Mouse (Mus musculus): ENCODE results near the gene Saal1. TPM values are rescaled to one million over a fixed set of nuclear protein-coding genes. Genes with fewer than 3 reads are reported as not detected.

Gene Saal1
- total and polyA plus RNA-seq, 3 experiments: 13.6 to 26.0 TPM; not detected in 1

DNA sequence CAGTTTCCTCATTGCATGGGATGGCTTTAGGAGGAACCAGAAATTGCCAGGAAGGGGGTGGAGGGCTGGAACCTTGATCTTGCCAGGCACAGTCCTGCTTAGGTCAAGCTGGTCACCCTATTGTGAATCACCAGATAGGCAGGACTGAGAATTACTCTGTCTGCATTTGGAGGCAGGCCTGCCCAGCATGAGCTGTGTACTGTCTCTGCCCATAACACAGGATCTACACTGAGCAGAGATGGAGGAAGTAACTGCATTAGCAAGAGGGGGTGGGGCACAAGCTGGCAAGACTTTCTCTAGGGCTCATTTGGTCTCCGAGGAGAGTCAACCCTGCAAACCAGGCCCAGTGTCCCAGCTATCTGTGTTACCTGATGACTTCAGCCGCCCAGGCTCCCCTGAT is 24.5 kb upstream of the Saal1 start:
- Histone ChIP-seq H3K27me3 (ENCODE audit: control insufficient read depth in 1 of 2, insufficient read depth in 2 of 2, low read length in 2 of 2) (no peaks in the 10 kb centered on the region; a peak in 1 of 4 replicates), H3K27ac (ENCODE audit: control insufficient read depth, low read depth, low read length) (no peak overlapping the region), H3K36me3 (ENCODE audit: control insufficient read depth in 1 of 2, insufficient read depth in 2 of 2, low read length in 2 of 2) (no peaks in the 10 kb centered on the region), H3K9ac (ENCODE audit: control insufficient read depth, low read depth, low read length, poor library complexity, severe bottlenecking) (no peak overlapping the region), H3K4me3 (ENCODE audit: control insufficient read depth in 1 of 2, insufficient read depth in 1 of 2, low read depth in 2 of 2, low read length in 2 of 2) (no peak overlapping the region), H3K4me1 (ENCODE audit: control insufficient read depth in 1 of 2, insufficient read depth in 2 of 2, low read length in 2 of 2) (no peaks in the 10 kb centered on the region), H3K79me2 (ENCODE audit: control insufficient read depth, insufficient read depth, low read length, poor library complexity) (no peaks in the 10 kb centered on the region), H3K9me3 (replicated peaks; ENCODE audit: insufficient read depth, low read length) (no peaks in the 10 kb centered on the region)
- peak; percentile 38 for DNase-seq (ENCODE audit: low read depth, low spot score)
- no peak for TF ChIP-seq POLR2AphosphoS2 (IDR thresholded peaks at IDR 0.05; ENCODE audit: low read length)

DNA sequence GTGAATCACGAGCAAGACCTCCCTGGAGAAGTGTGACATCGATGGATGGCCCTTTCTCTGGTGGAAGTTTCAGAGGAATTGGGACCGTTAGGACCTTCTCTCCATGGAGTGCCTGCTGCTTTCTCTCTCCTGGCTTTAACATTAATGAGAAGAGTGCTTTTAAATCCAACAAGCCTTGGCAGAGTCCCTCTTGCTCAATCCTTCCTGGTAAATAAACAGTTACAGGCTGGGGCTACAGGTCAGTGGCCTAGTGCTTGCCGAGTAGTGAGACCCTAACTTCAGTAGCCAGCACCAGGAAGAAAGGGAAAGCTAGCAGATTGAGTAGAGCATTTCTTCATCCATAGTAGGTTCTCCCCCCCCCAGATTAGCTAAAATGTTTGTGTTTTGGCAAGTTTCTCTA is 22.0 kb upstream of the Saal1 start, which contains the start of gene Saa4:
TSS of gene Saa4 (minus strand) at position 146 of the 400 bp plus-strand sequence.
- Histone ChIP-seq H3K4me1 (ENCODE audit: control insufficient read depth in 1 of 2, insufficient read depth in 2 of 2, low read length in 2 of 2) (no peaks in the 10 kb centered on the region), H3K79me2 (ENCODE audit: control insufficient read depth, insufficient read depth, low read length, poor library complexity) (no peaks in the 10 kb centered on the region), H3K27me3 (ENCODE audit: control insufficient read depth in 1 of 2, insufficient read depth in 2 of 2, low read length in 2 of 2) (peaks cover 0 to 2% of the 10 kb centered on the region in 2 experiments; a peak in 1 of 4 replicates), H3K4me3 (ENCODE audit: control insufficient read depth in 1 of 2, insufficient read depth in 1 of 2, low read depth in 2 of 2, low read length in 2 of 2) (no peak within 1 kb of the TSS), H3K36me3 (ENCODE audit: control insufficient read depth in 1 of 2, insufficient read depth in 2 of 2, low read length in 2 of 2) (no peaks in the 10 kb centered on the region), H3K9me3 (replicated peaks; ENCODE audit: insufficient read depth, low read length) (no peaks in the 10 kb centered on the region), H3K9ac (ENCODE audit: control insufficient read depth, low read depth, low read length, poor library complexity, severe bottlenecking) (no peak within 1 kb of the TSS), H3K27ac (ENCODE audit: control insufficient read depth, low read depth, low read length) (no peak within 1 kb of the TSS)
- TF ChIP-seq TAL1 (IDR thresholded peaks at IDR 0.05; ENCODE audit: low read length) (no peak), SMC3 (IDR thresholded peaks at IDR 0.05; ENCODE audit: low read depth, low read length) (no peak), GABPA (IDR thresholded peaks at IDR 0.05; ENCODE audit: low read depth, low read length) (no peak), ZC3H11A (IDR thresholded peaks at IDR 0.05; ENCODE audit: low read depth, low read length) (no peak), MYC (IDR thresholded peaks at IDR 0.05; ENCODE audit: low read depth, low read length) (no peak), RCOR1 (IDR thresholded peaks at IDR 0.05; ENCODE audit: low read depth, low read length) (no peak), NRF1 (IDR thresholded peaks at IDR 0.05; ENCODE audit: insufficient read depth, low read depth, low read length, poor library complexity, severe bottlenecking) (no peak), ZNF384 (IDR thresholded peaks at IDR 0.05; ENCODE audit: low read depth, low read length) (no peak)
- DNase-seq (ENCODE audit: low read depth, low spot score): no peak

- no peak for DNase-seq (ENCODE audit: low read depth, low spot score)
- no peak overlapping the region for H3K27ac ChIP-seq (ENCODE audit: control insufficient read depth, low read depth, low read length)
- H3K4me3 ChIP-seq (ENCODE audit: control insufficient read depth in 1 of 2, insufficient read depth in 1 of 2, low read depth in 2 of 2, low read length in 2 of 2): no peak overlapping the region
- H3K9me3 ChIP-seq (replicated peaks; ENCODE audit: insufficient read depth, low read length): no peaks in the 10 kb centered on the region
- TF ChIP-seq RCOR1 (IDR thresholded peaks at IDR 0.05; ENCODE audit: low read depth, low read length) (no peak), CTCF (IDR thresholded peaks at IDR 0.05 in 2 of 3, conservative IDR thresholded peaks at IDR 0.05 in 1 of 3; ENCODE audit: control insufficient read depth in 1 of 3, insufficient read depth in 1 of 3, low read depth in 2 of 3, low read length in 3 of 3, poor library complexity in 1 of 3, severe bottlenecking in 1 of 3) (no peak), CHD1 (IDR thresholded peaks at IDR 0.05; ENCODE audit: low read depth, low read length) (no peak), ELF1 (IDR thresholded peaks at IDR 0.05; ENCODE audit: low read depth, low read length) (no peak), TCF12 (IDR thresholded peaks at IDR 0.05; ENCODE audit: low read depth, low read length) (no peak), JUND (IDR thresholded peaks at IDR 0.05; ENCODE audit: low read depth, low read length) (no peak), ZKSCAN1 (IDR thresholded peaks at IDR 0.05; ENCODE audit: low read depth, low read length) (no peak), ZMIZ1 (IDR thresholded peaks at IDR 0.05; ENCODE audit: low read depth, low read length) (no peak), KAT2A (conservative IDR thresholded peaks at IDR 0.05; ENCODE audit: low read depth, low read length) (no peak), HCFC1 (IDR thresholded peaks at IDR 0.05; ENCODE audit: low read depth, low read length) (no peak), POLR2AphosphoS5 (IDR thresholded peaks at IDR 0.05; ENCODE audit: borderline replicate concordance, low read depth, low read length) (no peak), ZC3H11A (IDR thresholded peaks at IDR 0.05; ENCODE audit: low read depth, low read length) (no peak)
- H3K9ac ChIP-seq (ENCODE audit: control insufficient read depth, low read depth, low read length, poor library complexity, severe bottlenecking): no peak overlapping the region
- peaks cover 0 to 9% of the 10 kb centered on the region in 2 experiments; a peak in 2 of 4 replicates for H3K4me1 ChIP-seq (ENCODE audit: control insufficient read depth in 1 of 2, insufficient read depth in 2 of 2, low read length in 2 of 2)
- no peaks in the 10 kb centered on the region for H3K36me3 ChIP-seq (ENCODE audit: control insufficient read depth in 1 of 2, insufficient read depth in 2 of 2, low read length in 2 of 2)
- no peaks in the 10 kb centered on the region for H3K79me2 ChIP-seq (ENCODE audit: control insufficient read depth, insufficient read depth, low read length, poor library complexity)
- H3K27me3 ChIP-seq (ENCODE audit: control insufficient read depth in 1 of 2, insufficient read depth in 2 of 2, low read length in 2 of 2): peaks cover 0 to 4% of the 10 kb centered on the region in 2 experiments; a peak in 3 of 4 replicates
Measured at GRCm38 (mm10) chr7:46727584-46727983, 17.1 kb upstream of the Saal1 start.
